Mouse (Mus musculus): Measurements from ENCODE around the gene Rapgef1. TPM values are rescaled to one million over a fixed set of nuclear protein-coding genes. Genes with fewer than 3 reads are reported as not detected.

Gene Rapgef1
- polyA plus RNA-seq, 1 experiment from 2014 or later: 22.5 TPM

DNA sequence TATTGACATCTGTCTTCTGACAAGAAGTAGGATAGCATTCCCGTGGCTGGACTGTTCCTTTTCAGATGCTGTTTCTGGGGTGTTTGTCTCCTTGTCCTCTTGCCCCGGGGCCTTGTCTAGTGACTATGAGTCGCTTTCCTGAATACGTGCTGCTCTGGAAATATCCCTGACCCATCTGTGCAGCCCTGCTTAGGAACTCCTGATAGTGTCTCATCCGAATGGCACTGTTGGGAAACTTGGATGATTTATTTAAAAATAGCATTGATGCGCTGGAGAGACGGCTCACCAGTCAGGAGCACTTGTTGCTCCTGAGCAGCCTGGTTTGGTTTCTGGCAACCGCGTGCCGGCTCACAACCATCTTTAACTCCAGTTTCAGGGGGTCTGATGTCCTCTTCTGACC lies 1.6 kb downstream of the Rapgef1 start:
- Histone ChIP-seq H3K9me3 (ENCODE audit: control insufficient read depth, low read length) (no peaks in the 10 kb centered on the region), H3K4me2 (ENCODE audit: low read length) (peak overlapping the region; percentile 86), H3K9ac (replicated peaks; ENCODE audit: low read depth, low read length) (peak overlapping the region; percentile 95), H3K27ac (ENCODE audit: low read length) (no peak overlapping the region), H3K27me3 (replicated peaks; ENCODE audit: control insufficient read depth, insufficient read depth, low read length) (no peaks in the 10 kb centered on the region), H3K4me3 (replicated peaks; ENCODE audit: low read length) (peak overlapping the region; percentile 90), H3K36me3 (ENCODE audit: control insufficient read depth, insufficient read depth) (no peaks in the 10 kb centered on the region), H3K4me1 (replicated peaks; ENCODE audit: control insufficient read depth, insufficient read depth, low read length) (peaks cover 18% of the 10 kb centered on the region)
- WGBS: 73% methylated on average over 10 of the region's 10 CpGs
- ATAC-seq: no peak

GRCm38 (mm10) chr2:29621636-29622035 lies 2.1 kb downstream of the Rapgef1 start:
- no peak for ATAC-seq
- H3K27me3 ChIP-seq (replicated peaks; ENCODE audit: control insufficient read depth, insufficient read depth, low read length): no peaks in the 10 kb centered on the region
- 85% methylated on average over 3 of the region's 3 CpGs for WGBS
- H3K4me1 ChIP-seq (replicated peaks; ENCODE audit: control insufficient read depth, insufficient read depth, low read length): peaks cover 18% of the 10 kb centered on the region
- no peaks in the 10 kb centered on the region for H3K36me3 ChIP-seq (ENCODE audit: control insufficient read depth, insufficient read depth)
- no peak overlapping the region for H3K4me2 ChIP-seq (ENCODE audit: low read length)
- H3K4me3 ChIP-seq (replicated peaks; ENCODE audit: low read length): no peak overlapping the region
- no peaks in the 10 kb centered on the region for H3K9me3 ChIP-seq (ENCODE audit: control insufficient read depth, low read length)
- no peak overlapping the region for H3K27ac ChIP-seq (ENCODE audit: low read length)
- H3K9ac ChIP-seq (replicated peaks; ENCODE audit: low read depth, low read length): no peak overlapping the region

DNA sequence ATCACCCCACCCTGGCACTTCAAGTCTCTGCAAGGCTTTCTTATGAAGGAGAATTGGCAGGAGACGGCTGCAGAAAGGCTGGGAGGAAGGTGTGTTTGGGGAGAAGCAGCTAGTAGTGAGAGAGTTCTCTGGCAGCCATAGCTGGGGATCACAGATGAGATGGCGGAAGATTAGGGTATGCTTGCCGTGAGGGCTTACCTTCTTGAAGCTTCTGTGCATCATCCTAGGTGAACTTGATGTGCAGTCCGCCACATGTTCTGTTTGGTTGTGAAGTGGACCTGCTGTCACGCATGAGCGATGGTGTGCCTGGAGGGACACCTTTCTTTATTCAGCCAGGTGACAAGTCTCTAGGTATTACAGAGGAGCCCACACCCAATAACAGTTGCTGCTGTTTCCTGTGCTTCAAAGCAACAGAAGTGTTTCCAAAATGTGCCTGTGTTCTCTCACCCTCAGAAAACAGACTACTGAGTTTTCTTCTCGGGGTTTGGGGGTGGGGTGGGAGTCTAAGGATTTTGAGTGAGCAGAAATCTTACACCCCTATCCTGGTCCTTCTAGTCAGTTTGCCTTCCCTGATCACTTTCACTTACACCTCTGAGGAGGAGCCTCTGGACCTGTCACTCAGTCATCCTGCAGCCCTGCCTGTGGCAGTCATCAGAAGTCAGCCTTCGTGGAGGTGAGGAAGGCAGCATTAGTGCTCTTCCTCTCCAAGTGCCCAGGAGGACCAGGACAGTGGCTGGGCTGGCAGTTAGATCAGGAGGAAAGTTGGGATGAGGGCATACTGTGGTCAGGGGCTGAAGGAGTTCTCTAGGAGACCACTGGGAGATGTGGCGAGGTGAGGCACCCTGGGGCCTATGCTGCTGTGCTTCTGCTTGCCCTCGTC lies 2.8 kb downstream of the Rapgef1 start:
- Histone ChIP-seq H3K9me3 (ENCODE audit: control insufficient read depth, low read length) (no peaks in the 10 kb centered on the region), H3K4me2 (ENCODE audit: low read length) (no peak overlapping the region), H3K27me3 (replicated peaks; ENCODE audit: control insufficient read depth, insufficient read depth, low read length) (no peaks in the 10 kb centered on the region), H3K36me3 (ENCODE audit: control insufficient read depth, insufficient read depth) (no peaks in the 10 kb centered on the region), H3K4me1 (replicated peaks; ENCODE audit: control insufficient read depth, insufficient read depth, low read length) (peaks cover 18% of the 10 kb centered on the region), H3K9ac (replicated peaks; ENCODE audit: low read depth, low read length) (no peak overlapping the region), H3K27ac (ENCODE audit: low read length) (no peak overlapping the region), H3K4me3 (replicated peaks; ENCODE audit: low read length) (no peak overlapping the region)
- 86% methylated on average over 10 of the region's 10 CpGs for WGBS
- ATAC-seq: no peak

DNA sequence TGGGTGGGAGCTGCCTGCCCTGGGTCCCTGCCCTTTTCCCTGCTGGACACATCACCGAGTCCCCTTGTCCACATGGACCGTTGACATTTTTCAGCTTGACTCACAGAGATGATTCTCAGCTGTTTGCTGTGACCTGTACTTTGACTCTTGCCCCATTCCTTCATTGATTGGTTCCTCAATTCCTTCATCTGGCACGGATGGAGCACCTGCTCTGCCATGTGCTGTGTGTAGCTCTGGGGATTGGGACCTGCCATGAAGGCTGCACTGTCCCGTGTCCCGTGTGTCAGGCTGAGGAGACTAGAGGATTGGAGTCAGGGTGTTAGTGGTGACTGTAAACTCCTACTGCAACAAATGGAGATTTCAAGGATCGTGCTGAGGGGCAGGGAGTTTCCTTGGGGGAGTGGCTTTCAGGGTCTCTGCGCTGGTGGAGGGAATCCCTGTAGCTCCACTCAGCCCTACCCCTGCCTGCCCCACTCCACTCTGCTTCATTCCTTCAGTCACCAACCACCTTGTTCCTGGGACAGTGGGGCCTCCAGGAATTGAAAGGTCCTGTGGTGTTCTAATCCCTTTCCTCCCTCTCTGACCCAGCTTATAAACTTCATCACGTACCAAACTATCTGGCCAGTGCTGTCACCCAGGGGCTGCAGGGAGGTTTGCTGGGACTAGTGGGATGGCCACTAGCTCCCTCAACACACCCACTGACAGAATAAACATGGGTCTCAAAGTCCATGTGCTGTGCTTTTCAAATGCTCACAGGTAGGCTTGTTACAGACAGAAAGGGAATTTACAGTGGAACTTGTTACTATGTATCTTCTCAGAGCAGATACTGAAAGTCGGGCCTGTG lies 3.9 kb downstream of the Rapgef1 start:
- Histone ChIP-seq H3K4me1 (replicated peaks; ENCODE audit: control insufficient read depth, insufficient read depth, low read length) (peaks cover 18% of the 10 kb centered on the region), H3K9ac (replicated peaks; ENCODE audit: low read depth, low read length) (no peak overlapping the region)
- 84% methylated on average over 9 of the region's 9 CpGs for WGBS

DNA sequence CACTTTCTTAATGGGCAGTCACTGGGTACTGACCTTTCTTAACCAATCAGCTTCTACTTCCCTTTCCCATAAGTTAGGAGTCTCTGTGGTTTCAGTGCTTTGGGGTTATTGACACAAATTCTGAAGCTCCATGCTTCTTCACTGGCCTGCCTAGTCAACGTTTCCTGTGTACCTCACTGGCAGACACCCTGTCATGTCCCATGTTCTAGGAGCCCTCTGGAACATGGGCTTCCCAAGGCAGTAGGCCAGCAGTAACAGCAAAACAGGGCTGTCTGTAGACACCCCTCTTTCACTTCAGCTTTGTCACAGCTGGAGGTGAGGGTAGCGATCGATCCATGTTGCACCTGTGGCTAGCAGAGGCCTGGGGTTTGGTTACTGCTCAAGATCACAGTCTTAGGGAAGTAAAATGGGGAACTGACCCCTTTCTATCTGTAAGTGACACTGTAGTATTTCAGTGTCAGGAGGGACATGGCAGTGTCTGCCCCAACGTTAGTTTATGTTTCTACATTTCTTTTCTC lies 4.6 kb downstream of the Rapgef1 start:
- ATAC-seq: no peak
- Histone ChIP-seq H3K9me3 (ENCODE audit: control insufficient read depth, low read length) (no peaks in the 10 kb centered on the region), H3K27ac (ENCODE audit: low read length) (no peak overlapping the region), H3K4me2 (ENCODE audit: low read length) (no peak overlapping the region), H3K9ac (replicated peaks; ENCODE audit: low read depth, low read length) (no peak overlapping the region), H3K27me3 (replicated peaks; ENCODE audit: control insufficient read depth, insufficient read depth, low read length) (no peaks in the 10 kb centered on the region), H3K4me1 (replicated peaks; ENCODE audit: control insufficient read depth, insufficient read depth, low read length) (peaks cover 18% of the 10 kb centered on the region), H3K36me3 (ENCODE audit: control insufficient read depth, insufficient read depth) (no peaks in the 10 kb centered on the region), H3K4me3 (replicated peaks; ENCODE audit: low read length) (no peak overlapping the region)
- 86% methylated on average over 4 of the region's 4 CpGs for WGBS

More for the DNA sequence above, 3.9 kb downstream of the Rapgef1 start:
- no peak overlapping the region for H3K4me3 ChIP-seq (replicated peaks; ENCODE audit: low read length)
- no peaks in the 10 kb centered on the region for H3K27me3 ChIP-seq (replicated peaks; ENCODE audit: control insufficient read depth, insufficient read depth, low read length)
- H3K36me3 ChIP-seq (ENCODE audit: control insufficient read depth, insufficient read depth): no peaks in the 10 kb centered on the region
- no peaks in the 10 kb centered on the region for H3K9me3 ChIP-seq (ENCODE audit: control insufficient read depth, low read length)
- H3K27ac ChIP-seq (ENCODE audit: low read length): no peak overlapping the region
- H3K4me2 ChIP-seq (ENCODE audit: low read length): no peak overlapping the region
- ATAC-seq: no peak

DNA sequence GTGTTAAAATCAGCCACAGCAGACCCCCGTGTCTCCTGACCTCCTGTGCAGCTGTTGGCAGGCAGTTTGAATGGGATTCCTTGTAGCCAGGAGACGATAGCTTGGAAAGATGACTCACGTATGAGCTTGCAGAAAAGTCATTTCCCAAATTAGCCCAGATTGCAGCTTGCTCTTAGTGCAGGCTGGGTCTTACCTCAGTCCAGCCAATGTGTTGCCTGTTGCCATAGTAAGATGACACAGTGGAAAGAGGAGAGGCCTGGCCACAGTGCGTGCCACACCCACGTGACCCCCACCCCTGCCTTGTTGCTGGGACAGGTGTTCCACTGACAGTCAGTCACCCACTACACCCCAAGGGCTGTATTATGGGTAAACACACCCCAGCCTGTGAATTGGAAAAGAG lies 5.2 kb downstream of the Rapgef1 start:
- Histone ChIP-seq H3K27me3 (replicated peaks; ENCODE audit: control insufficient read depth, insufficient read depth, low read length) (no peaks in the 10 kb centered on the region), H3K9ac (replicated peaks; ENCODE audit: low read depth, low read length) (no peak overlapping the region), H3K4me2 (ENCODE audit: low read length) (no peak overlapping the region), H3K4me1 (replicated peaks; ENCODE audit: control insufficient read depth, insufficient read depth, low read length) (peaks cover 18% of the 10 kb centered on the region), H3K36me3 (ENCODE audit: control insufficient read depth, insufficient read depth) (no peaks in the 10 kb centered on the region), H3K9me3 (ENCODE audit: control insufficient read depth, low read length) (no peaks in the 10 kb centered on the region), H3K27ac (ENCODE audit: low read length) (no peak overlapping the region), H3K4me3 (replicated peaks; ENCODE audit: low read length) (no peak overlapping the region)
- ATAC-seq: no peak
- 74% methylated on average over 5 of the region's 5 CpGs for WGBS

- no peaks in the 10 kb centered on the region for H3K27me3 ChIP-seq (replicated peaks; ENCODE audit: control insufficient read depth, insufficient read depth, low read length)
- H3K9me3 ChIP-seq (ENCODE audit: control insufficient read depth, low read length): no peaks in the 10 kb centered on the region
- no peak overlapping the region for H3K27ac ChIP-seq (ENCODE audit: low read length)
- H3K4me3 ChIP-seq (replicated peaks; ENCODE audit: low read length): no peak overlapping the region
- WGBS: 94% methylated on average over 8 of the region's 8 CpGs
- ATAC-seq: no peak
- no peaks in the 10 kb centered on the region for H3K36me3 ChIP-seq (ENCODE audit: control insufficient read depth, insufficient read depth)
- no peak overlapping the region for H3K9ac ChIP-seq (replicated peaks; ENCODE audit: low read depth, low read length)
- H3K4me1 ChIP-seq (replicated peaks; ENCODE audit: control insufficient read depth, insufficient read depth, low read length): peaks cover 15% of the 10 kb centered on the region
- no peak overlapping the region for H3K4me2 ChIP-seq (ENCODE audit: low read length)
Measured at GRCm38 (mm10) chr2:29625573-29626200, 6.2 kb downstream of the Rapgef1 start.

GRCm38 (mm10) chr2:29627337-29627736 lies 7.8 kb downstream of the Rapgef1 start:
- no peaks in the 10 kb centered on the region for H3K9me3 ChIP-seq (ENCODE audit: control insufficient read depth, low read length)
- H3K4me1 ChIP-seq (replicated peaks; ENCODE audit: control insufficient read depth, insufficient read depth, low read length): no peaks in the 10 kb centered on the region; the same call in 1 of the 2 replicates
- H3K4me2 ChIP-seq (ENCODE audit: low read length): no peak overlapping the region
- no peak overlapping the region for H3K27ac ChIP-seq (ENCODE audit: low read length)
- no peak overlapping the region for H3K9ac ChIP-seq (replicated peaks; ENCODE audit: low read depth, low read length)
- WGBS: 67% methylated on average over 3 of the region's 3 CpGs
- H3K4me3 ChIP-seq (replicated peaks; ENCODE audit: low read length): no peak overlapping the region
- H3K36me3 ChIP-seq (ENCODE audit: control insufficient read depth, insufficient read depth): no peaks in the 10 kb centered on the region
- ATAC-seq: no peak
- no peaks in the 10 kb centered on the region for H3K27me3 ChIP-seq (replicated peaks; ENCODE audit: control insufficient read depth, insufficient read depth, low read length)

DNA sequence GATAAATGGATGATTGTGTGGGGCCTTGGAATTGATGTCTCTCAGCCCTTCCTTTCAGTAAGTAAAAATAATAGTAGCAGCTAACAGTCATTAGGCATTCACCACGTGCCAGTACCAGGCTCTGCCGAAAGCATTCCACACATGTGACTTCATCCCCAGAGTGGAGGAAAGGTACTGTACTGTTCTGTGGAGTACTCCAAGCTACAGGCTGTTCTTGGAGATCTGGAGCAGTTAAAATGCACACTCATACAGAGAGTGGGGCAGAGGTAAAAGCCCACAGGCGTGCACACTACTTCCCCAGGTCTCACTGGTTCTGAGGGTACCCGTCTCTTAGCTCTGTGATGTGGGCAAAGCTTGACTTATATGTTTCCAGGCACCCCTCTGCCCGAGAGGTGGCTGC lies 8.7 kb downstream of the Rapgef1 start:
- 53% methylated on average over 5 of the region's 5 CpGs for WGBS
- H3K9ac ChIP-seq (replicated peaks; ENCODE audit: low read depth, low read length): no peak overlapping the region
- no peaks in the 10 kb centered on the region for H3K9me3 ChIP-seq (ENCODE audit: control insufficient read depth, low read length)
- no peak overlapping the region for H3K27ac ChIP-seq (ENCODE audit: low read length)
- H3K36me3 ChIP-seq (ENCODE audit: control insufficient read depth, insufficient read depth): no peaks in the 10 kb centered on the region
- peaks cover 6% of the 10 kb centered on the region for H3K4me1 ChIP-seq (replicated peaks; ENCODE audit: control insufficient read depth, insufficient read depth, low read length)
- H3K27me3 ChIP-seq (replicated peaks; ENCODE audit: control insufficient read depth, insufficient read depth, low read length): no peaks in the 10 kb centered on the region
- no peak overlapping the region for H3K4me2 ChIP-seq (ENCODE audit: low read length)
- no peak overlapping the region for H3K4me3 ChIP-seq (replicated peaks; ENCODE audit: low read length)
- ATAC-seq: 0 out of 2 replicates have a peak, but pooled peaks have one; percentile 49

Measured in forebrain, embryonic 16.5 days (tissue).